Mouse (Mus musculus): ENCODE results near the gene Gtpbp1. TPM values are rescaled to one million over a fixed set of nuclear protein-coding genes. Genes with fewer than 3 reads are reported as not detected.

Gene Gtpbp1
- polyA plus RNA-seq, 1 experiment from 2014 or later, result 53.9 TPM

DNA sequence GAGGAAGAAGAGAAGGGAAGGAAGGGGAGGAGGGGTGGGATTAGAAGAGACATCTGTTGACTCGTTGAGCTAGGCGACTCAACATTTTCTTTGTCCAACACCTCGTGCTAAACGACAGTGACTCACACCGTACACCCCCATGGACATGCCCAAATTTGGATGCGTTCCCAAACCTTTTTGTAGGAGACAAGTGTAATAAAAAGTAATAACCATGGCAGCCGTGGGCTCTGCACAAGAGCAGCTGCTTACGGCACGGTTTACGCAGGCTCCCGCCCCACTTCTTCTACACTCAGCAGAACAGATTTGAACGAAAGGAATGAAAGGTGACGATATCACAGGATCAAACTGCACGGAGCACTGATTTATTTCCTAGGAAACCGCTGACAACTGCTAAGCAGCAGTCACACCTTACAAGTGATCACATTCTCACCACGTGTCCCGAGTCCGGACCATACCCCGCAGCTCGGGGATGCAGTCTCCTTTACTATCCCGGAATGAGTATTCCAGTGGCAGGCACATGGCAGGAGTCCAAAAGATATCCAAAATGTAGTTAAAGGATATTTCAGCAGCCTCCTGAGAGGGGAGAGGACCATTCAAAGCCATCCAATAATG lies 80.1 kb downstream of the Gtpbp1 start:
- Histone ChIP-seq H3K4me1 (peaks cover 22% of the 10 kb centered on the region), H3K4me3 (no peak overlapping the region), H3K27ac (no peak overlapping the region), H3K36me3 (no peaks in the 10 kb centered on the region), H3K9me3 (replicated peaks) (no peaks in the 10 kb centered on the region), H3K27me3 (ENCODE audit: low read depth, poor library complexity, severe bottlenecking) (no peaks in the 10 kb centered on the region)
- WGBS, result 83% methylated on average over 21 of the region's 21 CpGs
- DNase-seq (ENCODE audit: low spot score), result no peak

Other genes with a start within 250 kb of the Gtpbp1 start
- 152 and 170 TPM in 2 replicates for gene Csnk1e, start 235.3 kb upstream of the Gtpbp1 start, polyA plus RNA-seq (2016; fragmentation: Nextera tagmentation; extraction: Ambion mirVana)
- not detected in 2 replicates for gene Kcnj4, start 185.6 kb upstream of the Gtpbp1 start, polyA plus RNA-seq (2016; fragmentation: Nextera tagmentation; extraction: Ambion mirVana)
- gene Kdelr3, start 174.4 kb upstream of the Gtpbp1 start, polyA plus RNA-seq (2016; fragmentation: Nextera tagmentation; extraction: Ambion mirVana), result 4.2 and 9.4 TPM in 2 replicates
- 44.9 and 51.4 TPM in 2 replicates for gene Ddx17, start 144.1 kb upstream of the Gtpbp1 start, polyA plus RNA-seq (2016; fragmentation: Nextera tagmentation; extraction: Ambion mirVana)
- gene Dmc1, start 85.7 kb upstream of the Gtpbp1 start, polyA plus RNA-seq (2016; fragmentation: Nextera tagmentation; extraction: Ambion mirVana), result 0.55 and 1.7 TPM in 2 replicates
- 1.0 and 2.1 TPM in 2 replicates for gene Fam227a, start 31.9 kb upstream of the Gtpbp1 start, polyA plus RNA-seq (2016; fragmentation: Nextera tagmentation; extraction: Ambion mirVana)
- gene Cby1, start 31.6 kb upstream of the Gtpbp1 start, polyA plus RNA-seq (2016; fragmentation: Nextera tagmentation; extraction: Ambion mirVana), result 58.4 and 65.6 TPM in 2 replicates
- gene Tomm22, start 20.0 kb upstream of the Gtpbp1 start, polyA plus RNA-seq (2016; fragmentation: Nextera tagmentation; extraction: Ambion mirVana), result 253 and 284 TPM in 2 replicates
- gene Josd1, start 2.9 kb upstream of the Gtpbp1 start, polyA plus RNA-seq (2016; fragmentation: Nextera tagmentation; extraction: Ambion mirVana), result 23.8 and 24.6 TPM in 2 replicates
- 2.8 and 3.8 TPM in 2 replicates for gene Sun2, start 51.7 kb downstream of the Gtpbp1 start, polyA plus RNA-seq (2016; fragmentation: Nextera tagmentation; extraction: Ambion mirVana)
- gene Dnal4, start 87.0 kb downstream of the Gtpbp1 start, polyA plus RNA-seq (2016; fragmentation: Nextera tagmentation; extraction: Ambion mirVana), result 62.2 and 70.4 TPM in 2 replicates
- 0.55 and 0.65 TPM in 2 replicates for gene Nptxr, start 113.9 kb downstream of the Gtpbp1 start, polyA plus RNA-seq (2016; fragmentation: Nextera tagmentation; extraction: Ambion mirVana)
- not detected in 2 replicates for gene Npcd, start 143.4 kb downstream of the Gtpbp1 start, polyA plus RNA-seq (2016; fragmentation: Nextera tagmentation; extraction: Ambion mirVana)
- 15.5 and 18.2 TPM in 2 replicates for gene Cbx6, start 143.8 kb downstream of the Gtpbp1 start, polyA plus RNA-seq (2016; fragmentation: Nextera tagmentation; extraction: Ambion mirVana)
- gene Apobec3, start 200.8 kb downstream of the Gtpbp1 start, polyA plus RNA-seq (2016; fragmentation: Nextera tagmentation; extraction: Ambion mirVana), result 5.9 and 9.4 TPM in 2 replicates